Mouse (Mus musculus) lung, postnatal 36 days (tissue): ENCODE measurements around the gene Samhd1.
"Not testable (repeated sequence)": the region's sequence is repeated elsewhere in the genome, so short reads cannot be mapped to it uniquely, and the experiment has no call there.

Source experiments
- DNase-seq: peaks from one replicate; pipeline ENCODE4 v3.0.0; 2022; ENCODE audit warnings: mixed read lengths

Gene Samhd1

GRCm38 (mm10) chr2:157135014-157135413 lies at the start of gene Samhd1:
Gene Samhd1, minus strand, starts transcription at chr2:157135265.
- DNase-seq = peak; percentile 98

- DNase-seq = no peak
These were observed 43.1 kb upstream of the Samhd1 start for GRCm38 (mm10) chr2:157178167-157178566.

- DNase-seq = no peak
These were observed 41.2 kb upstream of the Samhd1 start for GRCm38 (mm10) chr2:157176248-157176647.

- DNase-seq = peak; percentile 13
These were observed 39.4 kb upstream of the Samhd1 start for GRCm38 (mm10) chr2:157174416-157174815.

GRCm38 (mm10) chr2:157173555-157173954 lies 38.5 kb upstream of the Samhd1 start:
- DNase-seq = no peak

- DNase-seq = no peak
These were observed 37.9 kb upstream of the Samhd1 start for GRCm38 (mm10) chr2:157172984-157173383.

GRCm38 (mm10) chr2:157170626-157171025 lies 35.6 kb upstream of the Samhd1 start:
- no peak for DNase-seq

- peak; percentile 62 for DNase-seq
These were observed 35.1 kb upstream of the Samhd1 start for GRCm38 (mm10) chr2:157170166-157170565.

GRCm38 (mm10) chr2:157166371-157167080 lies 31.5 kb upstream of the Samhd1 start:
- DNase-seq = no peak

GRCm38 (mm10) chr2:157165312-157166224 lies 30.5 kb upstream of the Samhd1 start:
- not testable (repeated sequence) for DNase-seq

- DNase-seq = no peak
These were observed 29.0 kb upstream of the Samhd1 start for GRCm38 (mm10) chr2:157164101-157164500.

- DNase-seq = no peak
These were observed 21.0 kb upstream of the Samhd1 start for GRCm38 (mm10) chr2:157156079-157156478.

- DNase-seq = peak; percentile 59
These were observed 18.2 kb upstream of the Samhd1 start for GRCm38 (mm10) chr2:157153235-157153634.

- DNase-seq = peak; percentile 54
These were observed 13.4 kb upstream of the Samhd1 start for GRCm38 (mm10) chr2:157148417-157148816.

GRCm38 (mm10) chr2:157147397-157148020 lies 12.4 kb upstream of the Samhd1 start:
- DNase-seq = no peak

- no peak for DNase-seq
These were observed 10.1 kb upstream of the Samhd1 start for GRCm38 (mm10) chr2:157145173-157145572.

- DNase-seq = no peak
These were observed 9.1 kb upstream of the Samhd1 start for GRCm38 (mm10) chr2:157144132-157144531.

- no peak for DNase-seq
These were observed 6.9 kb upstream of the Samhd1 start for GRCm38 (mm10) chr2:157141962-157142361.

GRCm38 (mm10) chr2:157139251-157139802 lies 4.3 kb upstream of the Samhd1 start:
- no peak for DNase-seq

- no peak for DNase-seq
These were observed 3.7 kb upstream of the Samhd1 start for GRCm38 (mm10) chr2:157138808-157139207.

- DNase-seq = peak; percentile 58
These were observed 3.1 kb upstream of the Samhd1 start for GRCm38 (mm10) chr2:157137959-157138731.

GRCm38 (mm10) chr2:157136646-157137045 lies 1.6 kb upstream of the Samhd1 start:
- no peak for DNase-seq
